Mouse (Mus musculus) brain, embryonic 14.5 days (tissue): ENCODE results near the gene Pla2g1b.

Source experiments
- CTCF ChIP-seq: fragments of 200-500 bp; IDR thresholded peaks from 2 replicates; pipeline ENCODE4 v1.5.1; 2012; ENCODE audit warnings: inconsistent platforms, mild to moderate bottlenecking, moderate library complexity, borderline replicate concordance; ENCODE audit not compliant: insufficient read depth, insufficient read length; ENCODE audit errors: extremely low read depth
- POLR2A ChIP-seq: fragments of 200-500 bp; IDR thresholded peaks from 2 replicates; pipeline ENCODE4 v1.6.1; 2012; ENCODE audit warnings: mild to moderate bottlenecking, inconsistent platforms, borderline replicate concordance; ENCODE audit not compliant: poor library complexity, insufficient read depth, insufficient read length, severe bottlenecking; ENCODE audit errors: extremely low read depth

DNA sequence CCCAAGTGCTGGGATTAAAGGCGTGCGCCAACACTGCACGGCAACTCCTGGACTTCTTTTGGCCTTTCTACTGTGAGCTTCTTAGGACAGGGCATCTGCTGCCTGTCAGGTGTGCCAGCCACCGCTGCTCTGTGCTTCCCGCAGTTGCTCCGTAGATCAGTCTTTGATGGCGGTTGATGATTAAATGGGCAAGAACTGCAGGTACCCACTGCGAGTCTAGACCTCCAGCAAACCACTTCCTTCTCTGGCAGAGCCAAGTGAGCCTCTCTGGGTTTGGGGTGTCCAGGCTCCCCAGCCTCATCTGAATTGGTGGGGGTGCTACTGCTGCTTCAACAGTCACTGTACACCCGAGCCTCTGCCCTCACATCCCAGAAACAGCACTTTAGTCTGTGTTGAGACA lies 51.4 kb downstream of the Pla2g1b start:
- TF ChIP-seq CTCF (no peak), POLR2A (no peak)
